Mouse (Mus musculus): ENCODE measurements at regions not wholly inside any gene's neighbourhood (a gene's known extent, or its start where the extent isn't known, plus 50 kb on each side); places are given as distances from the start of the nearest gene placed in this dataset.

GRCm38 (mm10) chr3:21626029-21626428 lies 450.4 kb upstream of the Tbl1xr1 start:
- TF ChIP-seq HCFC1 (IDR thresholded peaks at IDR 0.05; ENCODE audit: borderline replicate concordance, insufficient read depth, low read length) (no peak), ZC3H11A (IDR thresholded peaks at IDR 0.05; ENCODE audit: borderline replicate concordance, low read depth, low read length) (no peak), MAFK (IDR thresholded peaks at IDR 0.05; ENCODE audit: insufficient read depth, low read depth, low read length) (no peak), ZNF384 (IDR thresholded peaks at IDR 0.05; ENCODE audit: low read depth, low read length) (no peak), CHD2 (IDR thresholded peaks at IDR 0.05; ENCODE audit: low read depth, low read length) (no peak)

Measured in ES-E14 (cell line).